Mouse (Mus musculus) cortical plate, adult 2 months (tissue): ENCODE results near the gene Cwc22.

Experiments used
- CTCF ChIP-seq: fragments of 200-500 bp; IDR thresholded peaks from 2 replicates; pipeline ENCODE4 v1.5.1; 2011; ENCODE audit warnings: mild to moderate bottlenecking, control low read depth, low read length; ENCODE audit not compliant: insufficient read depth; ENCODE audit errors: extremely low read depth
- POLR2A ChIP-seq: fragments of 200-500 bp; IDR thresholded peaks from 2 replicates; pipeline ENCODE4 v1.6.1; 2011; ENCODE audit warnings: mild to moderate bottlenecking, low read length, control low read depth; ENCODE audit not compliant: insufficient read depth; ENCODE audit errors: extremely low read depth

GRCm38 (mm10) chr2:77905023-77905422 is 41.2 kb downstream of the Cwc22 start:
- TF ChIP-seq POLR2A (no peak), CTCF (no peak)
